14 mouse cellular contexts compared by ENCODE assay signal in genomic region chr19:3359841-3360588, GRCm38 (mm10). TPM values are rescaled to one million over a fixed set of nuclear protein-coding genes. Genes with fewer than 3 reads are reported as not detected.
DNase-seq lines count a peak whose midpoint lies in the region; ATAC-seq and TF ChIP-seq lines count a peak whose summit lies in the region.
"Had no signal": no experiment of that assay in that cellular context is flagged by ENCODE, and none has a peak within 500 bp of the region (broad histone marks: within the 10 kb centered on the region; RNA-seq: fewer than 3 reads in every experiment).

No protein-coding gene starts in this region.

- no peak overlapping the region for H3K9ac ChIP-seq in MEL (ENCODE audit: control insufficient read depth, low read depth, low read length, poor library complexity, severe bottlenecking)
- no peak overlapping the region for H3K9ac ChIP-seq in hindbrain, postnatal 0 days (replicated peaks; ENCODE audit: low read length)
- H3K9ac ChIP-seq: embryonic facial prominence, embryonic 13.5 days; hindbrain, embryonic 14.5 days; neural tube, embryonic 13.5 days had no signal

- H3K4me2 ChIP-seq in hindbrain, postnatal 0 days (ENCODE audit: low read depth, low read length) = no peak overlapping the region
- H3K4me2 ChIP-seq: embryonic facial prominence, embryonic 13.5 days; hindbrain, embryonic 14.5 days; neural tube, embryonic 13.5 days had no signal

- peak; percentile 47 for TF ChIP-seq CTCF in layer of hippocampus, adult 2 months (conservative IDR thresholded peaks at IDR 0.05)
- no peak for TF ChIP-seq CTCF in MEL (IDR thresholded peaks at IDR 0.05 in 2 of 3, conservative IDR thresholded peaks at IDR 0.05 in 1 of 3; ENCODE audit: control insufficient read depth in 1 of 3, insufficient read depth in 1 of 3, low read depth in 2 of 3, low read length in 3 of 3, poor library complexity in 1 of 3, severe bottlenecking in 1 of 3)
- 0 out of 2 replicates have a peak, but pooled peaks have one; percentile 1 for TF ChIP-seq CTCF in cortical plate, adult 2 months (IDR thresholded peaks at IDR 0.05; ENCODE audit: extremely low read depth, insufficient read depth, low read length)
- TF ChIP-seq CTCF in hindbrain, postnatal 0 days (IDR thresholded peaks at IDR 0.05; ENCODE audit: low read depth) = no peak

- WGBS in hindbrain, postnatal 0 days = 91% methylated on average over 13 of the region's 13 CpGs
- WGBS in midbrain, embryonic 10.5 days = 88% methylated on average over 13 of the region's 13 CpGs

- TF ChIP-seq EP300 in MEL (IDR thresholded peaks at IDR 0.05; ENCODE audit: low read depth in 1 of 2, low read length in 2 of 2) = peak; percentile 72 to 88

- no peak for TF ChIP-seq POLR2A in MEL (IDR thresholded peaks at IDR 0.05; ENCODE audit: control insufficient read depth in 1 of 2, insufficient read depth in 1 of 2, low read depth in 1 of 2, low read length in 2 of 2, poor library complexity in 1 of 2)
- TF ChIP-seq POLR2A in cortical plate, adult 2 months (IDR thresholded peaks at IDR 0.05; ENCODE audit: extremely low read depth, insufficient read depth, low read length) = no peak

- ATAC-seq in hindbrain, postnatal 0 days = no peak
- ATAC-seq: midbrain, embryonic 16.5 days had no signal

- no peaks in the 10 kb centered on the region for H3K79me2 ChIP-seq in MEL (ENCODE audit: control insufficient read depth, insufficient read depth, low read length, poor library complexity)

- peaks cover 4 to 15% of the 10 kb centered on the region in 2 experiments; a peak in 3 of 4 replicates for H3K4me1 ChIP-seq in MEL (ENCODE audit: control insufficient read depth in 1 of 2, insufficient read depth in 2 of 2, low read length in 2 of 2)
- H3K4me1 ChIP-seq in cortical plate, adult 2 months (ENCODE audit: control insufficient read depth, insufficient read depth, low read length) = no peaks in the 10 kb centered on the region
- H3K4me1 ChIP-seq in hindbrain, postnatal 0 days (ENCODE audit: insufficient read depth, low read length) = no peaks in the 10 kb centered on the region
- H3K4me1 ChIP-seq in midbrain, embryonic 10.5 days = no peaks in the 10 kb centered on the region
- H3K4me1 ChIP-seq: embryonic facial prominence, embryonic 13.5 days; neural tube, embryonic 13.5 days had no signal

- no peak for DNase-seq in layer of hippocampus, adult 2 months (ENCODE audit: low spot score in 2 of 2)
- DNase-seq in layer of hippocampus, postnatal 14 days (ENCODE audit: low spot score in 2 of 2) = no peak
- peak; percentile 85 for DNase-seq in MEL (ENCODE audit: low read depth, low spot score)
- DNase-seq in monocyte, adult 2 months (ENCODE audit: low read depth in 1 of 2, low spot score in 2 of 2) = peak; percentile 36 to 45
- DNase-seq in hindbrain, postnatal 0 days (ENCODE audit: low spot score) = no peak
- no peak for DNase-seq in midbrain, embryonic 10.5 days (ENCODE audit: low spot score)
- DNase-seq: cerebellum, adult 9-11 months; retina, postnatal 1 day had no signal

- H3K9me3 ChIP-seq in MEL (replicated peaks; ENCODE audit: insufficient read depth, low read length) = no peaks in the 10 kb centered on the region
- no peaks in the 10 kb centered on the region for H3K9me3 ChIP-seq in hindbrain, postnatal 0 days (ENCODE audit: low read length)
- 0 out of 2 replicates have a peak, but pooled peaks cover 3% of the 10 kb centered on the region for H3K9me3 ChIP-seq in midbrain, embryonic 10.5 days (replicated peaks)
- H3K9me3 ChIP-seq: embryonic facial prominence, embryonic 13.5 days; neural tube, embryonic 13.5 days had no signal

- H3K36me3 ChIP-seq in MEL (ENCODE audit: control insufficient read depth in 1 of 2, insufficient read depth in 2 of 2, low read length in 2 of 2) = peaks cover 0 to 10% of the 10 kb centered on the region in 2 experiments; a peak in 2 of 4 replicates
- H3K36me3 ChIP-seq in hindbrain, postnatal 0 days (ENCODE audit: insufficient read depth, low read length) = peaks cover 4% of the 10 kb centered on the region; the same call in 1 of the 2 replicates
- H3K36me3 ChIP-seq in midbrain, embryonic 10.5 days = no peaks in the 10 kb centered on the region

- H3K27ac ChIP-seq in layer of hippocampus, adult 2 months = no peak overlapping the region
- peak overlapping the region; percentile 34 for H3K27ac ChIP-seq in MEL (ENCODE audit: control insufficient read depth, low read depth, low read length)
- H3K27ac ChIP-seq in cortical plate, adult 2 months (ENCODE audit: insufficient read depth, low read length) = no peak overlapping the region
- no peak overlapping the region for H3K27ac ChIP-seq in hindbrain, postnatal 0 days
- no peak overlapping the region for H3K27ac ChIP-seq in midbrain, embryonic 10.5 days (replicated peaks)
- H3K27ac ChIP-seq: embryonic facial prominence, embryonic 13.5 days; hindbrain, embryonic 14.5 days; neural tube, embryonic 13.5 days had no signal

- H3K4me3 ChIP-seq in layer of hippocampus, adult 2 months = no peak overlapping the region
- peak overlapping the region; percentile 4 to 35; a peak in 3 of 4 replicates for H3K4me3 ChIP-seq in MEL (ENCODE audit: control insufficient read depth in 1 of 2, insufficient read depth in 1 of 2, low read depth in 2 of 2, low read length in 2 of 2)
- no peak overlapping the region for H3K4me3 ChIP-seq in cortical plate, adult 2 months (ENCODE audit: insufficient read depth, low read length)
- no peak overlapping the region for H3K4me3 ChIP-seq in hindbrain, postnatal 0 days (ENCODE audit: low read length)
- no peak overlapping the region for H3K4me3 ChIP-seq in midbrain, embryonic 10.5 days
- H3K4me3 ChIP-seq: embryonic facial prominence, embryonic 13.5 days; neural tube, embryonic 13.5 days had no signal

- H3K27me3 ChIP-seq in MEL (ENCODE audit: control insufficient read depth in 1 of 2, insufficient read depth in 2 of 2, low read length in 2 of 2) = no peaks in the 10 kb centered on the region
- H3K27me3 ChIP-seq in hindbrain, postnatal 0 days (ENCODE audit: insufficient read depth, low read length) = no peaks in the 10 kb centered on the region
- no peaks in the 10 kb centered on the region for H3K27me3 ChIP-seq in midbrain, embryonic 10.5 days (ENCODE audit: low read depth, poor library complexity, severe bottlenecking)
- H3K27me3 ChIP-seq: embryonic facial prominence, embryonic 13.5 days; neural tube, embryonic 13.5 days had no signal

- no peak for TF ChIP-seq RAD21 in MEL (IDR thresholded peaks at IDR 0.05; ENCODE audit: low read depth, low read length)

TF ChIP-seq in MEL, 35 proteins besides CTCF, POLR2A, EP300 and RAD21 (continues in another document):
- TF ChIP-seq GATA1 (IDR thresholded peaks at IDR 0.05; ENCODE audit: low read depth, low read length) (peak; percentile 95), POLR2AphosphoS2 (IDR thresholded peaks at IDR 0.05; ENCODE audit: low read length) (no peak), MAZ (IDR thresholded peaks at IDR 0.05; ENCODE audit: low read depth, low read length) (no peak), MXI1 (IDR thresholded peaks at IDR 0.05; ENCODE audit: low read depth, low read length) (peak; percentile 51; the same call in 1 of the 2 replicates), JUND (IDR thresholded peaks at IDR 0.05; ENCODE audit: low read depth, low read length) (0 out of 2 replicates have a peak, but pooled peaks have one; percentile 38), ZKSCAN1 (IDR thresholded peaks at IDR 0.05; ENCODE audit: low read depth, low read length) (peak; percentile 45; the same call in 1 of the 2 replicates), POLR2AphosphoS5 (IDR thresholded peaks at IDR 0.05; ENCODE audit: borderline replicate concordance, low read depth, low read length) (no peak), MYB (IDR thresholded peaks at IDR 0.05; ENCODE audit: low read depth, low read length) (no peak), TBP (IDR thresholded peaks at IDR 0.05; ENCODE audit: low read depth, low read length) (no peak), MAX (IDR thresholded peaks at IDR 0.05; ENCODE audit: low read length) (peak; percentile 47), ZMIZ1 (IDR thresholded peaks at IDR 0.05; ENCODE audit: low read depth, low read length) (no peak), RCOR1 (IDR thresholded peaks at IDR 0.05; ENCODE audit: low read depth, low read length) (peak; percentile 90), ELF1 (IDR thresholded peaks at IDR 0.05; ENCODE audit: low read depth, low read length) (0 out of 2 replicates have a peak, but pooled peaks have one; percentile 21)

RNA-seq across cellular contexts. Expression of gene Tesmin, which starts 28.6 kb away (rescaled TPM):
- under 1 TPM; 0.20 to 0.33 TPM for total RNA-seq in layer of hippocampus, adult 2 months (2021)
- total RNA-seq in layer of hippocampus, postnatal 14 days (2021) = under 1 TPM; 0.25 to 0.52 TPM
- total RNA-seq in MEL (2012; rRNA removed) = 1.1 and 2.1 TPM in 2 replicates
- polyA plus RNA-seq in MEL (2012; ENCODE audit: insufficient read depth in 1 of 2, insufficient read length in 2 of 2, low read depth in 1 of 2, low replicate concordance in 2 of 2, missing spikeins in 1 of 2) = 1 to 10 TPM in 1 of 2 experiments, not detected in 1; 2.2 TPM
- 0.15 TPM in 2 replicates for polyA plus RNA-seq in cortical plate, adult 2 months (2012; rRNA removed)
- total RNA-seq in hindbrain, postnatal 0 days (2014; rRNA removed) = 1.3 and 1.5 TPM in 2 replicates
- 0.97 and 1.1 TPM in 2 replicates for polyA plus RNA-seq in hindbrain, postnatal 0 days (2015; fragmentation: Nextera tagmentation; extraction: Ambion mirVana)
- polyA plus RNA-seq in midbrain, embryonic 10.5 days (2016; fragmentation: Nextera tagmentation; extraction: Ambion mirVana) = 0.12 and 0.25 TPM in 2 replicates
- polyA plus RNA-seq: neural tube, embryonic 13.5 days had no signal

RNA-seq across cellular contexts. Expression of gene Cpt1a, which starts 37.9 kb away (rescaled TPM):
- total RNA-seq in layer of hippocampus, adult 2 months (2021) = 10 to 100 TPM; 24.8 to 26.3 TPM
- 10 to 100 TPM; 29.1 to 34.5 TPM for total RNA-seq in layer of hippocampus, postnatal 14 days (2021)
- 16.1 and 16.2 TPM in 2 replicates for total RNA-seq in MEL (2012; rRNA removed)
- 10 to 100 TPM in 1 of 2 experiments, not detected in 1; 40.4 TPM for polyA plus RNA-seq in MEL (2012; ENCODE audit: insufficient read depth in 1 of 2, insufficient read length in 2 of 2, low read depth in 1 of 2, low replicate concordance in 2 of 2, missing spikeins in 1 of 2)
- polyA plus RNA-seq in cortical plate, adult 2 months (2012; rRNA removed) = 22.5 and 23.4 TPM in 2 replicates
- 27.7 and 31.1 TPM in 2 replicates for total RNA-seq in hindbrain, postnatal 0 days (2014; rRNA removed)
- 22.3 and 22.4 TPM in 2 replicates for polyA plus RNA-seq in hindbrain, postnatal 0 days (2015; fragmentation: Nextera tagmentation; extraction: Ambion mirVana)
- polyA plus RNA-seq in midbrain, embryonic 10.5 days (2016; fragmentation: Nextera tagmentation; extraction: Ambion mirVana) = 4.0 and 7.4 TPM in 2 replicates

RNA-seq across cellular contexts. Expression of gene Gal, which starts 54.3 kb away (rescaled TPM):
- total RNA-seq in layer of hippocampus, adult 2 months (2021) = under 1 TPM in 1 of 2 experiments, not detected in 1; 0.79 TPM
- 1 to 10 TPM; 3.8 to 5.1 TPM for total RNA-seq in layer of hippocampus, postnatal 14 days (2021)
- total RNA-seq in MEL (2012; rRNA removed) = not detected in 2 replicates
- polyA plus RNA-seq in MEL (2012; ENCODE audit: insufficient read depth in 1 of 2, insufficient read length in 2 of 2, low read depth in 1 of 2, low replicate concordance in 2 of 2, missing spikeins in 1 of 2) = not detected
- 0.34 and 0.48 TPM in 2 replicates for polyA plus RNA-seq in cortical plate, adult 2 months (2012; rRNA removed)
- total RNA-seq in hindbrain, postnatal 0 days (2014; rRNA removed) = 0.75 and 3.7 TPM in 2 replicates
- polyA plus RNA-seq in hindbrain, postnatal 0 days (2015; fragmentation: Nextera tagmentation; extraction: Ambion mirVana) = 29.4 and 40.6 TPM in 2 replicates
- polyA plus RNA-seq in midbrain, embryonic 10.5 days (2016; fragmentation: Nextera tagmentation; extraction: Ambion mirVana) = 4.4 and 6.1 TPM in 2 replicates
- polyA plus RNA-seq: kidney, embryonic 14.5 days had no signal

Comparison
In these comparisons a context has a peak if more than half of its experiments do, and no peak if none do; other contexts are left out.
1. DNase-seq: peak in MEL (single experiment) and monocyte, adult 2 months (2 of 2); none in layer of hippocampus, adult 2 months (0 of 2), layer of hippocampus, postnatal 14 days (0 of 2), hindbrain, postnatal 0 days (single experiment) and midbrain, embryonic 10.5 days (single experiment).
2. H3K4me3 ChIP-seq: peak in MEL (2 of 2); none in layer of hippocampus, adult 2 months (single experiment), cortical plate, adult 2 months (single experiment), hindbrain, postnatal 0 days (single experiment) and midbrain, embryonic 10.5 days (single experiment).
3. CTCF ChIP-seq: peak in layer of hippocampus, adult 2 months (single experiment) and cortical plate, adult 2 months (single experiment); none in MEL (0 of 3) and hindbrain, postnatal 0 days (single experiment).